Mouse (Mus musculus) MEL (cell line): ENCODE data around the gene Gria4. TPM values are rescaled to one million over a fixed set of nuclear protein-coding genes. Genes with fewer than 3 reads are reported as not detected.

Source experiments
- DNase-seq: peaks from one replicate; pipeline ENCODE4 v3.0.0; 2011; ENCODE audit warnings: low read depth, low spot score
- H3K27ac ChIP-seq: 2 replicates; pipeline ENCODE4 v1.5.1; 2012; ENCODE audit warnings: low read depth, mild to moderate bottlenecking, control low read depth, low read length, moderate library complexity; ENCODE audit not compliant: control insufficient read depth
- H3K27me3 ChIP-seq, 2 experiments: fragments of 150-350 bp in 1 of 2; sonication (generic) in 1 of 2; 2 replicates each; pipeline ENCODE4 v1.6.1; 2012; ENCODE audit warnings: low read length in 2 of 2, mild to moderate bottlenecking in 2 of 2, improper control_type of control experiment in 1 of 2, moderate library complexity in 1 of 2; ENCODE audit not compliant: insufficient read depth in 2 of 2, control insufficient read depth in 1 of 2
- H3K36me3 ChIP-seq, 2 experiments: 2 replicates each; pipeline ENCODE4 v1.6.1; 2012 to 2014; ENCODE audit warnings: low read length in 2 of 2, improper control_type of control experiment in 1 of 2, inconsistent platforms in 1 of 2, mild to moderate bottlenecking in 1 of 2; ENCODE audit not compliant: insufficient read depth in 2 of 2, control insufficient read depth in 1 of 2
- H3K4me1 ChIP-seq, 2 experiments: fragments of 150-350 bp in 1 of 2; sonication (generic) in 1 of 2; 2 replicates each; pipeline ENCODE4 v1.6.1; 2012; ENCODE audit warnings: low read length in 2 of 2, improper control_type of control experiment in 1 of 2, mild to moderate bottlenecking in 1 of 2; ENCODE audit not compliant: insufficient read depth in 2 of 2, control insufficient read depth in 1 of 2
- H3K4me3 ChIP-seq, 2 experiments: fragments of 150-350 bp in 1 of 2; sonication (generic) in 1 of 2; 2 replicates each; pipeline ENCODE4 v1.5.1; 2012; ENCODE audit warnings: low read depth in 2 of 2, low read length in 2 of 2, mild to moderate bottlenecking in 2 of 2, moderate library complexity in 2 of 2, control low read depth in 1 of 2, improper control_type of control experiment in 1 of 2; ENCODE audit not compliant: control insufficient read depth in 1 of 2, insufficient read depth in 1 of 2
- H3K79me2 ChIP-seq: 2 replicates; pipeline ENCODE4 v1.6.1; 2012; ENCODE audit warnings: mild to moderate bottlenecking, low read length, moderate library complexity; ENCODE audit not compliant: control insufficient read depth, poor library complexity, insufficient read depth
- H3K9ac ChIP-seq: 2 replicates; pipeline ENCODE4 v1.6.1; 2012; ENCODE audit warnings: low read depth, mild to moderate bottlenecking, control low read depth, low read length, moderate library complexity; ENCODE audit not compliant: control insufficient read depth, poor library complexity, severe bottlenecking
- H3K9me3 ChIP-seq: fragments of 150-350 bp; sonication (generic); replicated peaks from 2 replicates; pipeline ENCODE4 v1.6.1; 2012; ENCODE audit warnings: mild to moderate bottlenecking, low read length, improper control_type of control experiment, moderate library complexity; ENCODE audit not compliant: insufficient read depth
- BHLHE40 ChIP-seq: IDR thresholded peaks from 2 replicates; pipeline ENCODE4 v1.6.1; 2012; ENCODE audit warnings: low read depth, mild to moderate bottlenecking, inconsistent platforms, low read length, improper control_type of control experiment, borderline replicate concordance
- CHD1 ChIP-seq: IDR thresholded peaks from 2 replicates; pipeline ENCODE4 v1.6.1; 2012; ENCODE audit warnings: low read depth, mild to moderate bottlenecking, inconsistent platforms, low read length, improper control_type of control experiment
- CTCF ChIP-seq, 3 experiments: IDR thresholded peaks in 2 of 3; conservative IDR thresholded peaks in 1 of 3; 2 replicates each; pipeline ENCODE4 v1.5.1; 2011 to 2012; ENCODE audit warnings: low read length in 3 of 3, low read depth in 2 of 3, mild to moderate bottlenecking in 2 of 3, improper control_type of control experiment in 1 of 3, inconsistent platforms in 1 of 3, mixed read lengths in 1 of 3, moderate library complexity in 1 of 3; ENCODE audit not compliant: control insufficient read depth in 1 of 3, insufficient read depth in 1 of 3, poor library complexity in 1 of 3, severe bottlenecking in 1 of 3
- E2F4 ChIP-seq: IDR thresholded peaks from 2 replicates; pipeline ENCODE4 v1.6.1; 2011; ENCODE audit warnings: low read depth, low read length, improper control_type of control experiment, borderline replicate concordance
- EP300 ChIP-seq, 2 experiments: IDR thresholded peaks; 2 replicates each; pipeline ENCODE4 v1.6.1; 2011; ENCODE audit warnings: improper control_type of control experiment in 2 of 2, low read length in 2 of 2, low read depth in 1 of 2, mild to moderate bottlenecking in 1 of 2
- GATA1 ChIP-seq: IDR thresholded peaks from 2 replicates; pipeline ENCODE4 v1.6.1; 2011; ENCODE audit warnings: low read depth, low read length, improper control_type of control experiment
- HCFC1 ChIP-seq: IDR thresholded peaks from 2 replicates; pipeline ENCODE4 v1.6.1; 2012; ENCODE audit warnings: low read depth, mild to moderate bottlenecking, inconsistent platforms, low read length, improper control_type of control experiment, moderate library complexity
- JUND ChIP-seq: IDR thresholded peaks from 2 replicates; pipeline ENCODE4 v1.6.1; 2011; ENCODE audit warnings: low read depth, mild to moderate bottlenecking, improper control_type of control experiment, low read length
- KAT2A ChIP-seq: conservative IDR thresholded peaks from 2 replicates; pipeline ENCODE4 v1.6.1; 2012; ENCODE audit warnings: low read depth, low read length, improper control_type of control experiment, inconsistent platforms
- MAFK ChIP-seq: IDR thresholded peaks from 2 replicates; pipeline ENCODE4 v1.6.1; 2011; ENCODE audit warnings: low read depth, mild to moderate bottlenecking, low read length, improper control_type of control experiment, borderline replicate concordance
- MEF2A ChIP-seq: IDR thresholded peaks from 2 replicates; pipeline ENCODE4 v1.6.1; 2014; ENCODE audit warnings: low read depth, mild to moderate bottlenecking, inconsistent platforms, low read length, improper control_type of control experiment; ENCODE audit not compliant: poor library complexity, insufficient replicate concordance, severe bottlenecking; ENCODE audit errors: extremely low read depth
- MYC ChIP-seq: IDR thresholded peaks from 2 replicates; pipeline ENCODE4 v1.6.1; 2011; ENCODE audit warnings: low read depth, mild to moderate bottlenecking, low read length, improper control_type of control experiment, moderate library complexity
- NELFE ChIP-seq: IDR thresholded peaks from 2 replicates; pipeline ENCODE4 v1.6.1; 2011; ENCODE audit warnings: low read depth, low read length, improper control_type of control experiment
- POLR2AphosphoS5 ChIP-seq: IDR thresholded peaks from 2 replicates; pipeline ENCODE4 v1.6.1; 2012; ENCODE audit warnings: low read depth, borderline replicate concordance, mild to moderate bottlenecking, inconsistent platforms, low read length, moderate library complexity, mixed read lengths
- RAD21 ChIP-seq: IDR thresholded peaks from 2 replicates; pipeline ENCODE4 v1.6.1; 2011; ENCODE audit warnings: mild to moderate bottlenecking, low read depth, low read length, improper control_type of control experiment
- RCOR1 ChIP-seq: IDR thresholded peaks from 2 replicates; pipeline ENCODE4 v1.6.1; 2012; ENCODE audit warnings: low read depth, mild to moderate bottlenecking, inconsistent platforms, low read length, improper control_type of control experiment
- TBP ChIP-seq: IDR thresholded peaks from 2 replicates; pipeline ENCODE4 v1.8.0; 2011; ENCODE audit warnings: low read depth, low read length, improper control_type of control experiment
- TCF12 ChIP-seq: IDR thresholded peaks from 2 replicates; pipeline ENCODE4 v1.6.1; 2014; ENCODE audit warnings: low read depth, mild to moderate bottlenecking, inconsistent platforms, low read length, improper control_type of control experiment, moderate library complexity
- UBTF ChIP-seq: IDR thresholded peaks from 2 replicates; pipeline ENCODE4 v1.6.1; 2012; ENCODE audit warnings: low read depth, mild to moderate bottlenecking, inconsistent platforms, low read length, improper control_type of control experiment, moderate library complexity, borderline replicate concordance; ENCODE audit not compliant: insufficient read depth
- USF1 ChIP-seq: IDR thresholded peaks from 2 replicates; pipeline ENCODE4 v1.6.1; 2014; ENCODE audit warnings: low read depth, mild to moderate bottlenecking, inconsistent platforms, low read length, improper control_type of control experiment, moderate library complexity
- USF2 ChIP-seq, 2 experiments: IDR thresholded peaks; 2 replicates each; pipeline ENCODE4 v1.6.1; 2011 to 2012; ENCODE audit warnings: improper control_type of control experiment in 2 of 2, low read length in 2 of 2, borderline replicate concordance in 1 of 2, inconsistent platforms in 1 of 2, low read depth in 1 of 2, mild to moderate bottlenecking in 1 of 2; ENCODE audit not compliant: insufficient read depth in 1 of 2
- ZC3H11A ChIP-seq: IDR thresholded peaks from 2 replicates; pipeline ENCODE4 v1.6.1; 2012; ENCODE audit warnings: low read depth, mild to moderate bottlenecking, inconsistent platforms, low read length, improper control_type of control experiment
- polyA plus RNA-seq, 2 experiments: library from polyadenylated mRNA; stranded (reverse) in 1 of 2; unstranded in 1 of 2; fragments of >175 nt in 1 of 2; fragments of >200 nt in 1 of 2; gene quantifications; 2 replicates each; pipeline versions ENCODE4 v1.2.1 to v1.2.4; 2012; ENCODE audit warnings: low replicate concordance in 2 of 2, low read depth in 1 of 2; ENCODE audit not compliant: insufficient read length in 2 of 2, insufficient read depth in 1 of 2, missing spikeins in 1 of 2
- total RNA-seq: library from RNA; depleted of rRNA; stranded (reverse); fragments of 300-350 nt; gene quantifications from 2 replicates; pipeline ENCODE4 v1.2.3, GENCODE M21; 2012

Gria4 gene
- total and polyA plus RNA-seq, 3 experiments: not detected

GRCm38 (mm10) chr9:4680244-4680643 lies 115.8 kb downstream of the Gria4 start:
- Histone ChIP-seq H3K4me3 (no peak overlapping the region), H3K9ac (no peak overlapping the region), H3K9me3 (no peaks in the 10 kb centered on the region), H3K27ac (no peak overlapping the region), H3K79me2 (no peaks in the 10 kb centered on the region), H3K36me3 (no peaks in the 10 kb centered on the region), H3K27me3 (no peaks in the 10 kb centered on the region), H3K4me1 (no peaks in the 10 kb centered on the region)
- TF ChIP-seq CTCF (IDR thresholded peaks at IDR 0.05 in 2 of 3, conservative IDR thresholded peaks at IDR 0.05 in 1 of 3; ENCODE audit: control insufficient read depth in 1 of 3, insufficient read depth in 1 of 3, low read depth in 2 of 3, low read length in 3 of 3, poor library complexity in 1 of 3, severe bottlenecking in 1 of 3) (no peak), CHD1 (no peak), BHLHE40 (no peak), HCFC1 (no peak), GATA1 (no peak), ZC3H11A (no peak), UBTF (no peak)
- no peak for DNase-seq

- no peaks in the 10 kb centered on the region for H3K27me3 ChIP-seq
- H3K79me2 ChIP-seq: no peaks in the 10 kb centered on the region
- no peak for DNase-seq
- no peak overlapping the region for H3K27ac ChIP-seq
- no peaks in the 10 kb centered on the region for H3K4me1 ChIP-seq
- no peaks in the 10 kb centered on the region for H3K36me3 ChIP-seq
- H3K9me3 ChIP-seq: no peaks in the 10 kb centered on the region
- H3K9ac ChIP-seq: no peak overlapping the region
- H3K4me3 ChIP-seq: no peak overlapping the region
- TF ChIP-seq POLR2AphosphoS5 (no peak), EP300 (IDR thresholded peaks at IDR 0.05; ENCODE audit: low read depth in 1 of 2, low read length in 2 of 2) (no peak), RCOR1 (no peak), MYC (no peak), USF2 (IDR thresholded peaks at IDR 0.05; ENCODE audit: borderline replicate concordance in 1 of 2, insufficient read depth in 1 of 2, low read depth in 1 of 2, low read length in 2 of 2) (no peak), E2F4 (no peak), NELFE (no peak), KAT2A (no peak), JUND (no peak), TBP (no peak), MAFK (no peak), TCF12 (no peak), ZC3H11A (no peak), RAD21 (no peak), BHLHE40 (no peak), GATA1 (no peak), USF1 (no peak), MEF2A (no peak)
- TF ChIP-seq, all 39 proteins: peak for 0
Measured at GRCm38 (mm10) chr9:4679099-4679498, 116.9 kb downstream of the Gria4 start.
